Mouse (Mus musculus) forebrain, embryonic 12.5 days (tissue): Measurements from ENCODE around the gene Nt5dc3. TPM values are rescaled to one million over a fixed set of nuclear protein-coding genes. Genes with fewer than 3 reads are reported as not detected.

Experiments
- ATAC-seq: fragments of 200-750 bp; cut with Nextera tagmentation; 2 replicates; pipeline ENCODE4 v1.8.0; 2017; ENCODE audit warnings: moderate TSS enrichment; ENCODE audit not compliant: low FRiP score
- H3K27ac ChIP-seq: fragments of 300-500 bp; sonication (generic); 2 replicates; pipeline ENCODE4 v1.5.1; 2016; ENCODE audit warnings: mild to moderate bottlenecking
- H3K27me3 ChIP-seq: fragments of 300-500 bp; sonication (generic); 2 replicates; pipeline ENCODE4 v1.6.1; 2016; ENCODE audit warnings: mild to moderate bottlenecking
- H3K36me3 ChIP-seq: fragments of 300-500 bp; sonication (generic); replicated peaks from 2 replicates; pipeline ENCODE4 v1.6.1; 2016; ENCODE audit warnings: mild to moderate bottlenecking
- H3K4me1 ChIP-seq: fragments of 300-500 bp; sonication (generic); 2 replicates; pipeline ENCODE4 v1.6.1; 2016
- H3K4me2 ChIP-seq: fragments of 300-500 bp; sonication (generic); 2 replicates; pipeline ENCODE4 v1.6.1; 2016; ENCODE audit warnings: mild to moderate bottlenecking, moderate library complexity
- H3K4me3 ChIP-seq: fragments of 300-500 bp; sonication (generic); replicated peaks from 2 replicates; pipeline ENCODE4 v1.5.1; 2016; ENCODE audit warnings: mild to moderate bottlenecking
- H3K9ac ChIP-seq: fragments of 300-500 bp; sonication (generic); 2 replicates; pipeline ENCODE4 v1.6.1; 2016; ENCODE audit warnings: mild to moderate bottlenecking
- H3K9me3 ChIP-seq: fragments of 300-500 bp; sonication (generic); 2 replicates; pipeline ENCODE4 v1.6.1; 2016
- WGBS: fragments of 180-500 bp; shearing (Covaris S2); methylation state at CpG from one replicate; pipeline ENCODE4 v1.1.7; 2016; 5-methylcytosine and 5-hydroxymethylcytosine counted together
- polyA plus RNA-seq: library from polyadenylated mRNA; unstranded; fragments of >200 nt; fragmentation: Nextera tagmentation; extraction: Ambion mirVana; gene quantifications from 2 replicates; pipeline ENCODE4 v1.2.1, GENCODE M21; 2016

Gene Nt5dc3
- polyA plus RNA-seq, 1 experiment from 2014 or later, result 2.4 TPM

GRCm38 (mm10) chr10:86807362-86807761 lies 28.6 kb downstream of the Nt5dc3 start:
- no peaks in the 10 kb centered on the region for H3K9me3 ChIP-seq
- H3K27ac ChIP-seq, result no peak overlapping the region
- H3K27me3 ChIP-seq, result no peaks in the 10 kb centered on the region
- no peak overlapping the region for H3K9ac ChIP-seq
- no peak overlapping the region for H3K4me2 ChIP-seq
- no peak overlapping the region for H3K4me3 ChIP-seq
- ATAC-seq, result no peak
- 95% methylated on average over 1 of the region's 1 CpGs for WGBS
- peaks cover 6% of the 10 kb centered on the region; the same call in 1 of the 2 replicates for H3K4me1 ChIP-seq
- H3K36me3 ChIP-seq, result no peaks in the 10 kb centered on the region

- 0 out of 2 replicates have a peak, but pooled peaks have one; percentile 14 for ATAC-seq
- Histone ChIP-seq H3K4me3 (no peak overlapping the region), H3K9ac (no peak overlapping the region), H3K27ac (peak overlapping the region; percentile 31; the same call in 1 of the 2 replicates), H3K36me3 (0 out of 2 replicates have a peak, but pooled peaks cover 4% of the 10 kb centered on the region), H3K9me3 (no peaks in the 10 kb centered on the region), H3K4me2 (no peak overlapping the region), H3K27me3 (no peaks in the 10 kb centered on the region), H3K4me1 (peaks cover 6% of the 10 kb centered on the region; the same call in 1 of the 2 replicates)
- WGBS, result 82% methylated on average over 15 of the region's 15 CpGs
These were observed 29.4 kb downstream of the Nt5dc3 start for GRCm38 (mm10) chr10:86808013-86808758.

DNA sequence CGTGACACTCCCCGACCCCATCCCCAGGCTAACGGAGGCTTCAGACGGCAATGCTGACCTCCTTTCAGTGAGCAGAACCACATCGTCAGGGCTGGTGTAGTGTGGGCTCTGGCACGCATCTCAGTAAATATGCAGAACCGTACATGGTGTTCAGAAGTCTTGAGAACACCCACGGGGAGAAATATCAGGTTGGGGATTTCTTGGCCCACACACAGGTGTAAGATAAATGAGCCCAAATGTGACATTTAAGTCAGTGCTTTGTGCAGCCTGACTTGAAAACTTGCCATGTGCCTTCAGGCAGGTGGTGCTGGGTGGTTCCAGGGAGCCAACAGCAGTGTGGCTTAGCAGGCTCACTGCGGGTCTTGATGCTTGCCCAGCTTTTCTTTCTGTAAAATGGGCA lies 31.2 kb downstream of the Nt5dc3 start:
- 87% methylated on average over 9 of the region's 9 CpGs for WGBS
- no peak overlapping the region for H3K27ac ChIP-seq
- H3K4me3 ChIP-seq, result no peak overlapping the region
- H3K36me3 ChIP-seq, result 0 out of 2 replicates have a peak, but pooled peaks cover 4% of the 10 kb centered on the region
- H3K27me3 ChIP-seq, result no peaks in the 10 kb centered on the region
- peaks cover 6% of the 10 kb centered on the region; the same call in 1 of the 2 replicates for H3K4me1 ChIP-seq
- no peak overlapping the region for H3K4me2 ChIP-seq
- H3K9me3 ChIP-seq, result no peaks in the 10 kb centered on the region
- H3K9ac ChIP-seq, result no peak overlapping the region
- no peak for ATAC-seq

- H3K36me3 ChIP-seq, result 0 out of 2 replicates have a peak, but pooled peaks cover 4% of the 10 kb centered on the region
- ATAC-seq, result no peak
- no peaks in the 10 kb centered on the region for H3K27me3 ChIP-seq
- H3K9ac ChIP-seq, result no peak overlapping the region
- no peaks in the 10 kb centered on the region for H3K9me3 ChIP-seq
- no peak overlapping the region for H3K4me3 ChIP-seq
- peaks cover 6% of the 10 kb centered on the region; the same call in 1 of the 2 replicates for H3K4me1 ChIP-seq
- H3K27ac ChIP-seq, result no peak overlapping the region
- no peak overlapping the region for H3K4me2 ChIP-seq
- 92% methylated on average over 5 of the region's 5 CpGs for WGBS
These were observed 31.8 kb downstream of the Nt5dc3 start for GRCm38 (mm10) chr10:86810612-86811011.

DNA sequence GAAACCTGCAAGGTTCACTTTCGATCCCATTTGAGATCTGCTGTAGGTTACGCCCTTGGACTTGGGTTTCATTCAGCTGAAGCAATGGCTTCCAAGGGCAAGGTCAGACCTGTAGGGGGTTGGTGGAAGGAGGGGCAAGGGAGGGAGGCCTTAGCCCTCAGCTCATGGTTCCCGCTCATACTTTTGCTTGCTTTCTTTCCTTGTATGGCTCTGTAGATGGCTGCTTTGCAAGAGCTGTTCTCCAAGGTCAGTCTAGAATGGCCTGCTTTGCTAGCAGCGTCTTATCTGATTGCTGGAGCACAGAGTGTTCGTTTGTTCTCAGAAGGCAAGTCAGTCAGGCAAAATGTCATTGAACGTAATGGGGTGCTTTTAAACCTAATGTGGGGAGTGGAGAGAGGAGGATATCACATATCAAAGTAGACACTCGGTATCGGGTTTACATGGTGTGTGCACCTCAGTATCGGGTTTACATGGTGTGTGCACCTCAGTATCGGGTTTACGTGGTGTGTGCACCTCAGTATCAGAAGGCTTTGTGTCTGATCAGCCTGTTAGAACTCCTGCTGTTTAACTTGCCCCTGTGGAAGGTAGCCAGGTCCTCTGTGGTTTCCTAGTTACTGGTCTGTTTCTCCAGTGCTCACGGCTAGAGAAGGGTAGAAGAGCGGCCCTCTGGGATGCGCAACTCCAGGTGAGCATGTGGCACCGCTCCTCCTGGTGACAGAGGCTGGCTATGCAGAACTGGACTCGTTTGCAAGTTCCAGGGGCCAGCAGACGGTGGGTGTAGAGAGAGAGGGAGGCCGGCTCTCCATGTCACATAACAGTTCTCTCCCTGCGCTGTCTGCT lies 35.7 kb downstream of the Nt5dc3 start:
- Histone ChIP-seq H3K4me2 (no peak overlapping the region), H3K27ac (no peak overlapping the region), H3K27me3 (no peaks in the 10 kb centered on the region), H3K36me3 (0 out of 2 replicates have a peak, but pooled peaks cover 4% of the 10 kb centered on the region), H3K9ac (no peak overlapping the region), H3K9me3 (no peaks in the 10 kb centered on the region), H3K4me1 (peaks cover 4% of the 10 kb centered on the region), H3K4me3 (no peak overlapping the region)
- 81% methylated on average over 19 of the region's 19 CpGs for WGBS
- ATAC-seq, result no peak

DNA sequence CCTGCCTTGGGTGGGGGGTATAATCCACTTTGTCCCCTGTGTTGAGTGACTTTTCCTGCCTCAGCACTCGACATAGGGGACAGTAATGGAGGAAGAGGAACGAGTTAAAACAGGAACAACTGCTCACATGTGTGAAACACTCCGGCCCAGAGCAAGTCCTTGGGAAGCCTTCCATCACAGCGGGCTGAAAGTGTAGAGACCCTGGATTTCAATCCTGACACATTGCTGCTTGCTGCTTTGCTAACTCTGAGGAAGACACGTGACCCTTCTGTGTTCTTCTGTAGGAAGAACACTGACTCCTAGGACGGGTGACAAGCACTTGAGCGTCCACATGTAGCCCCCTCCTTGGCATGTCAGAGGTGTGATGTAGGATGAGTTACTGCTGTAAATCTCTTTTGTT lies 36.3 kb downstream of the Nt5dc3 start:
- no peak overlapping the region for H3K4me3 ChIP-seq
- H3K9ac ChIP-seq, result no peak overlapping the region
- ATAC-seq, result no peak
- H3K4me2 ChIP-seq, result no peak overlapping the region
- H3K27me3 ChIP-seq, result no peaks in the 10 kb centered on the region
- H3K27ac ChIP-seq, result no peak overlapping the region
- 85% methylated on average over 7 of the region's 7 CpGs for WGBS
- H3K4me1 ChIP-seq, result peaks cover 10% of the 10 kb centered on the region
- no peaks in the 10 kb centered on the region for H3K9me3 ChIP-seq
- H3K36me3 ChIP-seq, result 0 out of 2 replicates have a peak, but pooled peaks cover 4% of the 10 kb centered on the region

GRCm38 (mm10) chr10:86819649-86820165 lies 40.9 kb downstream of the Nt5dc3 start:
- 31% methylated on average over 8 of the region's 8 CpGs for WGBS
- no peak for ATAC-seq
- no peak overlapping the region for H3K4me2 ChIP-seq
- H3K9me3 ChIP-seq, result no peaks in the 10 kb centered on the region
- H3K9ac ChIP-seq, result no peak overlapping the region
- H3K27me3 ChIP-seq, result no peaks in the 10 kb centered on the region
- H3K4me1 ChIP-seq, result peaks cover 14% of the 10 kb centered on the region
- 0 out of 2 replicates have a peak overlapping the region, but pooled peaks have one; percentile 20 for H3K27ac ChIP-seq
- H3K36me3 ChIP-seq, result peaks cover 6% of the 10 kb centered on the region
- H3K4me3 ChIP-seq, result no peak overlapping the region

GRCm38 (mm10) chr10:86821014-86821413 lies 42.2 kb downstream of the Nt5dc3 start:
- Histone ChIP-seq H3K4me1 (peaks cover 18% of the 10 kb centered on the region), H3K27me3 (no peaks in the 10 kb centered on the region), H3K9ac (no peak overlapping the region), H3K27ac (no peak overlapping the region), H3K4me3 (no peak overlapping the region), H3K4me2 (no peak overlapping the region), H3K36me3 (peaks cover 6% of the 10 kb centered on the region), H3K9me3 (no peaks in the 10 kb centered on the region)
- no peak for ATAC-seq
- WGBS, result 89% methylated on average over 7 of the region's 7 CpGs

DNA sequence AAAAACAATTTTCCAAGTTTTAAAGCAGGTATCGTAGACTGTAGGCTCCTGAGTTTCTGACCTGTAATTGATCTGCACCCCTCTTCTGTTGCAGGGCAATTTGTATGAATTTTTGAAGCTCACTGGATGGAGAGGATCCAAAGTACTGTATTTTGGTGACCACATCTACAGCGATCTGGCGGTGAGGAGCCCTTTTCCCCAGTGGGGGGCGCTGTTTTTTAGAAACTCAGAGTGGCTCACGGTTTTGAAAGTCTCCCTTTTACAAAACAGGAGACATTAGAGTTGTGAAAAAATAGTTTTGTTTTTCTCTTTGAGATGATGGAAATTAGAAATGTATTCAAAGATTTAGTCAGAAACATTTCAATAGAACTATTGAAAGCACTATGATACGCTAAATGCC lies 45.3 kb downstream of the Nt5dc3 start:
- Histone ChIP-seq H3K4me3 (no peak overlapping the region), H3K9ac (no peak overlapping the region), H3K4me1 (peaks cover 18% of the 10 kb centered on the region), H3K4me2 (no peak overlapping the region), H3K27me3 (no peaks in the 10 kb centered on the region), H3K9me3 (0 out of 2 replicates have a peak, but pooled peaks cover 2% of the 10 kb centered on the region), H3K27ac (no peak overlapping the region), H3K36me3 (peaks cover 6% of the 10 kb centered on the region)
- no peak for ATAC-seq
- WGBS, result 75% methylated on average over 6 of the region's 6 CpGs

GRCm38 (mm10) chr10:86824871-86825270 lies 46.1 kb downstream of the Nt5dc3 start:
- ATAC-seq, result peak; percentile 47; the same call in 1 of the 2 replicates
- Histone ChIP-seq H3K4me1 (peaks cover 11% of the 10 kb centered on the region), H3K27me3 (no peaks in the 10 kb centered on the region), H3K9me3 (0 out of 2 replicates have a peak, but pooled peaks cover 6% of the 10 kb centered on the region), H3K4me3 (no peak overlapping the region), H3K4me2 (peak overlapping the region; percentile 8; the same call in 1 of the 2 replicates), H3K36me3 (peaks cover 6% of the 10 kb centered on the region), H3K27ac (no peak overlapping the region), H3K9ac (no peak overlapping the region)
- WGBS, result 45% methylated on average over 14 of the region's 14 CpGs

DNA sequence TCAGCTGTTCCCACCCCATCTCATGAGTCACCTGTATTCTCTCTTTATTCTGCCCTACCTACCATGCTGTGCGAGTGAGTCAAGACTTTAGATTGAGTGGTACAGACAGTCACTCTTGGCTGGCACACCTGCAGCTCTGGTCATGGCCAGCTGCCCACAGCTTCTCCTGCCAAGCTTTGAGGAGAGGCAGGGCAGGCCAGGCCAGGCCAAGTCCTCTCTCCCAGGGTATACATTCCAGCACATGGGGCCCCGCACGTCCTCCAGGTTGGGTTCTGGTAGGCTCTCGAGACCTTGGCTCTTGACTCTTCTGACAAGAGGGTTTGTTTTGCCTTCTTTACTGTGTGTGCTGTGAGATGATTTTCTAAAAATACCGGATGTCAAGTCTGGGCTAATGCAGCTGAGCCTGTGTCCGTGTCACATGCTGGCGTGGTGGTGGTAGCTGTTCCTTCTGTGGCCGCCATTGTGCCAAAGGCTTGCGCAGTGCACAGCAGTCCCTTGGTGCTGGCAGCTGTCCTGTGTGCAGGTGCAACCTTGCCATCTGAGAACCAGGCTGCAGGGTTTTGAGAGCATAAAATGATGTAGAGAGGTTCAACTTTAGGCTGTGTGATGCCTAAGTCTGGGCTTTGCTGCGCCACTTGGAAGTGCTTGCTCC lies 47.2 kb downstream of the Nt5dc3 start:
- no peak overlapping the region for H3K27ac ChIP-seq
- peaks cover 5% of the 10 kb centered on the region for H3K36me3 ChIP-seq
- H3K4me3 ChIP-seq, result no peak overlapping the region
- no peak for ATAC-seq
- H3K4me1 ChIP-seq, result peaks cover 7% of the 10 kb centered on the region; the same call in 1 of the 2 replicates
- 0 out of 2 replicates have a peak, but pooled peaks cover 6% of the 10 kb centered on the region for H3K9me3 ChIP-seq
- H3K4me2 ChIP-seq, result no peak overlapping the region
- no peak overlapping the region for H3K9ac ChIP-seq
- no peaks in the 10 kb centered on the region for H3K27me3 ChIP-seq
- 89% methylated on average over 10 of the region's 10 CpGs for WGBS
